Mouse (Mus musculus) ES-Bruce4 (cell line): ENCODE measurements at regions not wholly inside any gene's neighbourhood (a gene's known extent, or its start where the extent isn't known, plus 50 kb on each side); places are given as distances from the start of the nearest gene placed in this dataset.

Experiments used
- CTCF ChIP-seq: IDR thresholded peaks from one replicate; pipeline ENCODE4 v1.8.1; 2011; ENCODE audit warnings: low read depth, low read length
- POLR2A ChIP-seq: IDR thresholded peaks from one replicate; pipeline ENCODE4 v1.8.1; 2011; ENCODE audit warnings: low read length; ENCODE audit not compliant: insufficient read depth

DNA sequence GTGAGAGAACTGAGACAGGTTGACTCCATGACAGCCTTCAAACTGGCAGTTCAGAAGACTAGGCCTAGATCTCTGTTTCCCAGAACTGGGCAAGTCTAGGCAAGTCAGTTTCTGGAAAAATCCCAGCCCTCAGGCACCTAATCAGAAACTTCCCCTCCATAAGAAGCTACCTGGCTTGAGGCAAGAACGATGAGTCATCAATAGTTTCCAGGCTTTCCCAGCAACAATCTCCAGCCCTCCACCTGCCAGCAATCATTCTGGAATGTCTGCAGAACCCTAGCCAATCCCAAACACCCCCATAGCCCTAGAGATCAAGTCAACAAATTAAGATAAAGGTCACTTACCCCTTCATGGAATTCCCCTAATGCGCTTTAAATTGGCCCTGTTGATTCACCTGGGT is 772.9 kb upstream of the Msl3l2 start:
- no peak for TF ChIP-seq CTCF
- TF ChIP-seq POLR2A = no peak
